Mouse (Mus musculus) liver, embryonic 14.5 days (tissue): ENCODE measurements at regions not wholly inside any gene's neighbourhood (a gene's known extent, or its start where the extent isn't known, plus 50 kb on each side); places are given as distances from the start of the nearest gene placed in this dataset.

Experiments used
- CTCF ChIP-seq: IDR thresholded peaks from 2 replicates; pipeline ENCODE4 v1.5.1; 2016; ENCODE audit warnings: antibody characterized with exemption, low read depth, control low read depth
- EP300 ChIP-seq: IDR thresholded peaks from 2 replicates; pipeline ENCODE4 v1.6.1; 2016; ENCODE audit warnings: antibody characterized with exemption, low read depth

DNA sequence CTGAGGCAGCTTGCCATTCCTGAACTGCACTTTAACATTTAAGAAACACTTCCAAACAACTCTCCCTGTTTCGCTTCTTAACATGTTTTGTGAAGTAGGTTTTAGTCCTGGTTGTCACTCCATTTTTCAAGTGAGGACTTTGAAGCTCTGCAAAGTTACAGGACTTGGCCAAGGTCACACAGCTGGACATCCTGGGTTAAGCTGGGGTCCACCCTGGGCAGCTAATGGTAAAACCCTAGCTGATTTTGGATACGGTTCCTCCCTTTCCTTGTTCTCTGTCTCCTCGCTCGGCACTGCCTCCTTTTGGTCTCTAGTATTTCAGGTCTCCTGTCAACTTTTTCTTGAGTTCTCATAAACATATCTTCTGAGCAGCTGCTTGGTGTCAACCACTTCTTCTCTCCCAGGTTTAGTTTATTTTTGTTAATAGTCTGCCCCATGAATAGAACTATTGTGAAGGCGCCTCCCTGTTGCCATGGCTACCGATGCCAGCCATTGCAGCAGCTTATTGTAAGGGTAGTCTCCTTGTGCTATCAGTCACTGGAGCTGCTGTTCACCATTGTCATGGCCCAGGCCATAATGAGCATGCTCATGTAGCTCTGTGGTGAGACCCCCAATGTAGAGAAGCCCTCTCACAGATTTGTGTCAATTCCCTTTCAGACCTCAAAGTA lies 292.5 kb downstream of the Tmem38b start:
- no peak for TF ChIP-seq CTCF
- TF ChIP-seq EP300, result no peak
